Mouse (Mus musculus): ENCODE results near the gene Tox2. TPM values are rescaled to one million over a fixed set of nuclear protein-coding genes. Genes with fewer than 3 reads are reported as not detected.
A peak's percentile ranks its signal among the peaks of the same experiment; 100 is the strongest.

The Tox2 gene
- polyA plus RNA-seq, 1 experiment from 2014 or later: 7.2 TPM

DNA sequence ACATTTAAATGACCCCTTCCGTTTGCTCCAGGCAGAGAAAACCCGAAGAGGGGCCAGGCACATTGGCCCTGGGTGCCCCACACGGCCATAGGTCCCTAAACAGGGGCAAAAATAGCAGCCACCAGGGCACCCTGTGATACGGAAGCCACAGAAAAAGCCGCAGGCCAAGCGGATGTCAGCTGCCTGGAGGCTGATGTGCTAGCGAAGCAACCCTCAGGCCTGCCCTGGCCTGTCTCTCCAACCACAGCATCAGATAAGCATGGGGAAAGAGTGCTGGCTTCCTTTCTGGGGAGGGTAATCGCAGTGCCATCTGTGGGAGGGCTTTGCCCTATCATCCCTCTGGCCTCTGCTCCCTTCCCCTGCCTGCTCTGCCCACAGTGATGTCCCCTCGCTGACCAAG lies 26.1 kb downstream of the Tox2 start:
- DNase-seq (ENCODE audit: low spot score) (no peak), ATAC-seq (no peak)
- H3K36me3 ChIP-seq (ENCODE audit: insufficient read depth, low read length): no peaks in the 10 kb centered on the region
- H3K27ac ChIP-seq (ENCODE audit: low read length): no peak overlapping the region
- no peaks in the 10 kb centered on the region for H3K27me3 ChIP-seq (replicated peaks; ENCODE audit: insufficient read depth, low read length)
- H3K4me3 ChIP-seq (ENCODE audit: low read depth, low read length): no peak overlapping the region
- H3K4me1 ChIP-seq (ENCODE audit: insufficient read depth, low read depth, low read length): no peaks in the 10 kb centered on the region
- WGBS: 73% methylated on average over 9 of the region's 9 CpGs
- no peak overlapping the region for H3K4me2 ChIP-seq (replicated peaks; ENCODE audit: low read depth, low read length)
- H3K9me3 ChIP-seq (ENCODE audit: low read length): no peaks in the 10 kb centered on the region
- TF ChIP-seq EP300 (IDR thresholded peaks at IDR 0.05) (no peak), CTCF (IDR thresholded peaks at IDR 0.05) (no peak)
- H3K9ac ChIP-seq (replicated peaks; ENCODE audit: low read depth): no peak overlapping the region

DNA sequence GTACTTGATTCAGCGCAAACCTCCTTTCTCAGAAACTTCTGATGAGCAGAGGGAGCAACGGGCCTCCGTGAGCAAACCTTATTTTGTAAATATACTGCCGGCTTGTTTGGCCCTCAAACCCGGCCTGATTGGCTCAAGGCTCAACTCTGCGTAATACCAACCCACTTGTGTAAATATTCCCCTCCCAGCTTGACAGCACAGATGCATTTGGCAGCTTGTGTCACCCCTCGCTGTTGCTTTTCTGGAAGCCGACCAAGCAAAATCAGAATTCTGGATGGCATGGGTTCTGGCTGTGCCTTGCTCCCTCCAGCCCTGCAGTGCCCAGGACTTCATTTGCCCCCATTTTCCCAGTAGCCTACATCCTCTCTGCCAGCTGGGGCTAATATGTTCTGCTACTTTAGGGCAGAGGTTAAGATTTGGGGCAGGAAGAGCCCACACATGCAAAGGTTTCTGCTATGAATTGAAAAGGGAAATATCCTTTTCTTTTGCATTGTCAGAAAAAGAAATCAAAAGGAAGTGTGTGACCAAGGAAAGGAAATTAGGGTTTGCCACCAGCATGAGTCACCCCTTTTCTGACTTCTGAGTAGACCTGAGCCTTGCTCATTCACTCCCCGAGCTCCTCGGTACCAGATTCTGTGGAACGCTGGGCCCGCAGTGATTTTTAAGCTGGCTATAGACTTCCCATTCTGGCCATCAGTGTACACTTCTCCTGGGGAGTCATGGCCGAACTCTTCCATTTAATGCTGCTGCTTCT lies 29.0 kb downstream of the Tox2 start:
- 32% methylated on average over 13 of the region's 13 CpGs for WGBS
- TF ChIP-seq CTCF (IDR thresholded peaks at IDR 0.05) (no peak), EP300 (IDR thresholded peaks at IDR 0.05) (peak; percentile 53)
- H3K4me3 ChIP-seq (ENCODE audit: low read depth, low read length): no peak overlapping the region
- H3K36me3 ChIP-seq (ENCODE audit: insufficient read depth, low read length): no peaks in the 10 kb centered on the region
- H3K4me1 ChIP-seq (ENCODE audit: insufficient read depth, low read depth, low read length): peaks cover 4% of the 10 kb centered on the region; the same call in 1 of the 2 replicates
- no peak overlapping the region for H3K9ac ChIP-seq (replicated peaks; ENCODE audit: low read depth)
- DNase-seq (ENCODE audit: low spot score): peak; percentile 46
- no peaks in the 10 kb centered on the region for H3K9me3 ChIP-seq (ENCODE audit: low read length)
- ATAC-seq: peak; percentile 68
- no peaks in the 10 kb centered on the region for H3K27me3 ChIP-seq (replicated peaks; ENCODE audit: insufficient read depth, low read length)
- no peak overlapping the region for H3K4me2 ChIP-seq (replicated peaks; ENCODE audit: low read depth, low read length)
- H3K27ac ChIP-seq (ENCODE audit: low read length): 0 out of 2 replicates have a peak overlapping the region, but pooled peaks have one; percentile 9

DNA sequence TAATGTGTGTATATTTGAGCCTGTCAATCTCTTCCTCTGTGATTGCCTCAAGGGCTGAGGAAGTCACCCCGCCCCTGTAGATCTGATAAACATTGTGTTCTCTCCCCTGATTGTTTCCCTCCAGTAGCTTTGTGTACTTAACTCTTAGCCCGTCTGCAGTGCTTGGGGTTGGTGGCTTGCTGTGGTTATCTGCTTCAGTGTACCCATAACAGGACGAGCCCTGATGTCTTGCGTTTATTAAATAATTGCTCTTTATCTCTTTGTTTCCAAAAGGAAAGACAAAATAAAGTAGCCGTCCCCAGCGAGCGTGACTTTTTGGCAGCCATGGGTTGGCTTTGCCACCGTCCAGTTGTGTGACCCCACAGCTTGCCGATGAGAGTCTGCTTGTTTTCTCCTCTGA lies 30.7 kb downstream of the Tox2 start:
- peak; percentile 76 for ATAC-seq
- Histone ChIP-seq H3K4me3 (ENCODE audit: low read depth, low read length) (no peak overlapping the region), H3K27me3 (replicated peaks; ENCODE audit: insufficient read depth, low read length) (no peaks in the 10 kb centered on the region), H3K36me3 (ENCODE audit: insufficient read depth, low read length) (no peaks in the 10 kb centered on the region), H3K27ac (ENCODE audit: low read length) (peak overlapping the region; percentile 43; the same call in 1 of the 2 replicates), H3K4me1 (ENCODE audit: insufficient read depth, low read depth, low read length) (peaks cover 4% of the 10 kb centered on the region; the same call in 1 of the 2 replicates), H3K9ac (replicated peaks; ENCODE audit: low read depth) (no peak overlapping the region), H3K4me2 (replicated peaks; ENCODE audit: low read depth, low read length) (no peak overlapping the region), H3K9me3 (ENCODE audit: low read length) (no peaks in the 10 kb centered on the region)
- TF ChIP-seq CTCF (IDR thresholded peaks at IDR 0.05): no peak
- TF ChIP-seq EP300 (IDR thresholded peaks at IDR 0.05): peak; percentile 96
- WGBS: 20% methylated on average over 9 of the region's 9 CpGs
- DNase-seq (ENCODE audit: low spot score): peak; percentile 66

DNA sequence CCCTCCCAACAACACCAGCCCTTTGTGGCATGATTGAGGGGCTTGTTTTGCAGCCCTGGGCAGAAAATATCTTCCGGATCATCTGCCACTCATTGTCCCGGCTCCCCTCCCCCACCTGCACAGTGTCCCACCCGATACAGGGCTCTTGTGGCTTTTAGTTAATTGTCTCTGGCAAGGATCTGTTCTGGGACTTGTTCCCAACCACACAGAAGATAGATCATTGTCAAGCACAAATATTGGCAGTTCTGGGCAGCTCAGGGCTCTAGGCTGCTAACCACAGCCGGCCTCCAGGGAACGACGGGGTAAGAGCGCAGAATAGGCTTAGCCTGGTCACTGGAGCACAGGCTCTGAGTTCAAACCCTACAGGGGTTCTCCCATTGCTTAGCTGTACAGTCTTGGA lies 33.1 kb downstream of the Tox2 start:
- DNase-seq (ENCODE audit: low spot score) (peak; percentile 41), ATAC-seq (peak; percentile 43)
- H3K27me3 ChIP-seq (replicated peaks; ENCODE audit: insufficient read depth, low read length): no peaks in the 10 kb centered on the region
- no peaks in the 10 kb centered on the region for H3K9me3 ChIP-seq (ENCODE audit: low read length)
- 21% methylated on average over 7 of the region's 7 CpGs for WGBS
- H3K4me2 ChIP-seq (replicated peaks; ENCODE audit: low read depth, low read length): no peak overlapping the region
- no peak overlapping the region for H3K9ac ChIP-seq (replicated peaks; ENCODE audit: low read depth)
- H3K36me3 ChIP-seq (ENCODE audit: insufficient read depth, low read length): no peaks in the 10 kb centered on the region
- H3K4me3 ChIP-seq (ENCODE audit: low read depth, low read length): no peak overlapping the region
- H3K27ac ChIP-seq (ENCODE audit: low read length): no peak overlapping the region
- TF ChIP-seq CTCF (IDR thresholded peaks at IDR 0.05) (no peak), EP300 (IDR thresholded peaks at IDR 0.05) (0 out of 2 replicates have a peak, but pooled peaks have one; percentile 14)
- H3K4me1 ChIP-seq (ENCODE audit: insufficient read depth, low read depth, low read length): peaks cover 4% of the 10 kb centered on the region; the same call in 1 of the 2 replicates

DNA sequence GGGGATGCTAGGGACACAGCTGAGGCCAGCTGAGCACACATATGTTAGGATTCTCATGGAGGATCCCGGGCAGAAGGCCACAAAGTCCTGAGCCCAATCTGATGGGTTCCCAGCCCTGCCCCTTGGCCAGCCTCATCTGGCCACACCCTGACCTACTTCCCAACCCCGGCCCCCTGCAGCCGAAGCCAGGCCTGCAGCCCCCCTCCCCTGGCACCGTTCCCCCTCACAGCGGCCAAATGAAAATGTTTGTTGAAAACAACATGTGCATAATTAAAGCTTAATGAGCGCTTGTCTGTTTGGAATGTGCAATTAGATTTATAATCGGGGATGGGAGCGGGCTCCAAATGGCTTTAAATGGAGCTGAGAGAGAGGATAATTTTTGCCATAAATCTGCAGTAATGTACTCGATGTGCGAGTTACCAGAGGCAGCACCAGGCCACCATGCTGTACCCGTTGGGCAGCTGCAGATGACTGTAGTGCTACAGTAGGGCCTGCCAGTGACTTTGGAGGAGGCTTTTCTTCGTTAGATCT lies 35.1 kb downstream of the Tox2 start:
- no peaks in the 10 kb centered on the region for H3K27me3 ChIP-seq (replicated peaks; ENCODE audit: insufficient read depth, low read length)
- H3K4me2 ChIP-seq (replicated peaks; ENCODE audit: low read depth, low read length): no peak overlapping the region
- peak; percentile 29; the same call in 1 of the 2 replicates for ATAC-seq
- H3K36me3 ChIP-seq (ENCODE audit: insufficient read depth, low read length): no peaks in the 10 kb centered on the region
- TF ChIP-seq CTCF (IDR thresholded peaks at IDR 0.05): no peak
- TF ChIP-seq EP300 (IDR thresholded peaks at IDR 0.05): no peak
- H3K4me3 ChIP-seq (ENCODE audit: low read depth, low read length): no peak overlapping the region
- no peaks in the 10 kb centered on the region for H3K9me3 ChIP-seq (ENCODE audit: low read length)
- no peak overlapping the region for H3K9ac ChIP-seq (replicated peaks; ENCODE audit: low read depth)
- H3K4me1 ChIP-seq (ENCODE audit: insufficient read depth, low read depth, low read length): peaks cover 4% of the 10 kb centered on the region; the same call in 1 of the 2 replicates
- no peak overlapping the region for H3K27ac ChIP-seq (ENCODE audit: low read length)
- 63% methylated on average over 12 of the region's 12 CpGs for WGBS
- DNase-seq (ENCODE audit: low spot score): peak; percentile 16

DNA sequence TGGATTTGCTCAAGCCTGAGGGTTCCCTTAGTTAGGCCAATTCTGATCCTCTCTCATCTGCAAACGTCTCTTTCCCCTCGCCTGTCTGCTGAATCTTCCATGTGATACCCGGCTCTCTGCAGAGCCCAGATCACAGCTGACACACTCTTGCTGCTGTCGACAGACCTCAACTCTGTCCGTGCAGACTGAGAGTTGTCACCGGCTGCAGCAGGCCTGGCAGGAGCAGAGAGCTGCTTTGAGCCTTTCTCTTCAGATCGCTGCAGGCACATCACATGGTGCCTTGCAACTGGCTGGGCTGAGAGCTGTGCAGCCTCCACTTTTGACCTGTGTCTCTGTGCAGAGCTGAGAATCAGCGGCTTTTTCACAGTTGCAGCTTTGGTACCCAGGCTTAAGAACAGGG lies 37.0 kb downstream of the Tox2 start:
- Histone ChIP-seq H3K4me2 (replicated peaks; ENCODE audit: low read depth, low read length) (no peak overlapping the region), H3K9ac (replicated peaks; ENCODE audit: low read depth) (no peak overlapping the region), H3K27ac (ENCODE audit: low read length) (no peak overlapping the region), H3K4me1 (ENCODE audit: insufficient read depth, low read depth, low read length) (peaks cover 4% of the 10 kb centered on the region; the same call in 1 of the 2 replicates), H3K36me3 (ENCODE audit: insufficient read depth, low read length) (no peaks in the 10 kb centered on the region), H3K27me3 (replicated peaks; ENCODE audit: insufficient read depth, low read length) (no peaks in the 10 kb centered on the region), H3K4me3 (ENCODE audit: low read depth, low read length) (no peak overlapping the region), H3K9me3 (ENCODE audit: low read length) (no peaks in the 10 kb centered on the region)
- 52% methylated on average over 8 of the region's 8 CpGs for WGBS
- ATAC-seq (no peak), DNase-seq (ENCODE audit: low spot score) (no peak)
- TF ChIP-seq EP300 (IDR thresholded peaks at IDR 0.05) (no peak), CTCF (IDR thresholded peaks at IDR 0.05) (no peak)

Measured in lung, postnatal 0 days (tissue).